Mouse (Mus musculus) retina, adult 2 months (tissue): ENCODE measurements around the gene Pde1b.

Source experiments
- DNase-seq: peaks from one replicate; pipeline ENCODE4 v3.0.0-alpha.2; 2012; ENCODE audit warnings: low read depth, low spot score

Pde1b gene

DNA sequence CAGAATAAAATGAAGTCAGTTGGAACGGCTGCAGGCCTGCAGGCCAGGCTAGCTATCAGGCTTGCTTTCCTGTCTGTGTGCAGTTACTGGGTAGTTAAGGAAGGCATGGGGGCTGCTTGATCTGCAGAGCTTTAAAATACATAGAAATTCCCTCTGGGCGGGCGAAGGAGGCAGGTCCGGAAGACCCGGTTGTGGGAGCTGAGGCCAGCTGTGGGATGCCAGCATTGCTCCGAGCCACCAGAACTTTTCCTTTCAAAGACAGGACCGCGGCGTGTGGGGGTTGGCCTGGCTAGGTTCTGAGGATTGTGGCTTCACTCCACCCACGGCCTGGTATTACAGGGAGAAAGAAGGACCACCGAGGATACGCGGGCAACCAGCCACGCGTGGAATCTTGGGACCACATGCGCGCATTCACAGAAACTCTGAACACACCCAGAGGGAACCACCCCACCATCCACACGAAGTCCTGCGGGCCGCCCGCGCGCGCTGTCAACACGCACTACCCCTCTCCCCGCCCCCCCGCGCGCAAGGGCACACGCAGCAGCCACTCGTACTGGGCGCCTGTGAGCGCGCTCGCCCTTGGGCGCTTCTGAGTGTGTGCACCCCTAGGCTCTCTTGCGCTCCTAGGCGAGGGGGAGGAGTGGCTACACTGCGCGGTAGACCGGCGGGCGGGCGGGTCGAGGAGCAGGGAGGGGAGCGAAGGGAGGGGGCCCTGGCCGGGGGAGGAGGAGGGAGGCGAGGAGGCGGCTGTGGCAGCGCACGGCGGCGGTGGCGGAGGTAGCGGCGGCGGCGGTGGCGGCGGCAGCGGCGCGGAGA lies at the start of gene Pde1b:
Pde1b (plus strand) TSS at position 600 of the 816 bp plus-strand sequence.
- DNase-seq: no peak

DNA sequence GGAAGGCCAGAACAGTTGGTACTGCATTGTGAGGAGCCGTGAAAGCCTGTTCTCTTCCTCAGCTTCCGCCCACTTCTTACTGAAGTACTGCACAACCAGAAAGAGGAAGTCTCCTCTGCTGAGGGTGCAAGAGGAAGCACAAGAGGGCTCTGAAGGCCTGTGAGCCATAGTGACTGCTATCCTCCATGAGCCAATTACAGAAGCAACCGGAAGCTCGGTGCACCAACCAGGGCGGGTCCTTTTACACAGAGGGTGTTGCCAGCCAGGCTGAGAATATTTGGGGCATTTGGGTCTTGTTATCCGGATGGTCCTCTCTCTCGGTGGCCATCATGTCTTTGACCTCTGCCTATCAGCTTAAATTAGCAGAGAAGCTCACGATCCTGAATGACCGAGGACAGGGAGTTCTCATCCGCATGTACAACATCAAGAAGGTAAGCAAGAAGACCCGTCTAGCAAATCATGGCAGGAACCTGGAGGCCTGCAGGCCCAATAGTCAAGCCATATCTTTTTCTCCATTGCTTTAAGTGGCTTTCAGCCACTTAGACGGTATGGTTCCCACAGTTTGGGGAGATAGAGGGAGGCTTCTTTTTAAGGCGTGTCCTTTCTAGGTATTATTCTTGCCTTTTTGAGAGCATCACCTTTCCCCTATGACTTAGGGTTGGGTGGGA lies 49.1 kb upstream of the Pde1b start, which contains the start of gene Nckap1l:
Nckap1l (plus strand) TSS at position 244 of the 668 bp plus-strand sequence.
- no peak for DNase-seq

DNA sequence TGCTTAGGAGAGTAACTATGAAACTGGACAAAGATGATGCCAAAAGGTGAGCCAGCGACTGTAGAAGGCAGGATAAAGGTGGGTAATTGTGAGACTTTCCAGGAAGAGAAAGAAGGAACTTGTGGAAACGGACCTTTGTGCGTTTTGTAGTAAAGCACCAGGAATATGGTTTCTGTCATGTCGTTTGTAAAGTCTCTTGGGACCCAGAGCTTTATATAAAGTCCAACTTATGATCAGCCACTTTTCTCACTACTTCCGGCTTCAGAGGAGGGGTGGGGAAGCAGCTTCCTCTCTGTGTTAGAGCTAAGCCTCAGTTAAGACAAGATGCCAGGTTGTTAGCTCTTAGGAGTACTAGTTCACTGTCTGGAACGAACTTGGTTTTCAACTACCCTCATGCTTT lies 48.4 kb upstream of the Pde1b start:
- no peak for DNase-seq

- no peak for DNase-seq
Observed at GRCm38 (mm10) chr15:103462539-103463261, 40.1 kb upstream of the Pde1b start.

- no peak for DNase-seq
Observed at GRCm38 (mm10) chr15:103471488-103472194, 31.2 kb upstream of the Pde1b start.

DNA sequence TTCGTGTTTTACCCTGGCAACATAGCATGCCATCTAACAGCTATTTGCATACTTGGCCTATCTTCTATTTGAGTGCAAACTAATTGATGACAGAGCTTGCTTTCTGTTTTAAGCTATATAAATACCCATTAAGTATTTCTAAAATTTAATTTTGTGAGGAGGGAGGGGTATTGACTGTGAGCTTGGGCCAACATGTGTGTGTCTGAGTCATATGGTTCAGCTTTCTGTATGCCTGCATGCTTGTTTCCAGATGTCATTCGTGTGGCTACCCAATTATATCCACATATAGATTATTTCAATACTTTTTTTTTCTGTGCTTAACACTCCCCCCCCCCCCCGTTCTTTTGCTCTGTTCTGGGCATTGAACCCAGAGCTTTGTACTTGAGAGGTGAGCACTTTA lies 30.6 kb upstream of the Pde1b start:
- no peak for DNase-seq

GRCm38 (mm10) chr15:103473182-103473581 lies 29.7 kb upstream of the Pde1b start:
- DNase-seq: no peak

GRCm38 (mm10) chr15:103473769-103474168 lies 29.1 kb upstream of the Pde1b start:
- no peak for DNase-seq

DNA sequence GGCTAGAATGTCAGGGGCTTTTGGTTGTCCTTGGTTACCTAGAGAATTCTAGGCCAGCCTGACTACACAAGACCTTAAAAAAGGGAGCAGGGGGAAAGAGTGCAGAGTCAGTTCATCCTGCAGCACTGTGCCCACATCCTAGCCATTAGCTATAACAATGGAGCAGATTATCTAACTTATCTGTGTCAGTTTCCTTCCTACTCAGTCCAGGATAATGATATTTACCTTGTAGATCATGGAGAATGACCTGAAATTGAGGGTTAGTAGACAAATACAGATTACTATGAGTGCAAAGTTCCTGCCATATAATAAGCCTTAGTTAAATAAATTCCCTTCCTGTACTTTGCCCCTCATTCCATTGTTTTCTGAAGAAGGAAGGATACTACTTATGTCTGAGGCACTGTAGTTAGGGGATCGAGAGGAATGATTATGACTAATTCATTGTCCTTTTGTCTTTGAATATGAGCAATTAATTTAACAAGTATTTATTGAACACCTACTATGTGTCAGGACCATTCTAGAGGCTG lies 23.7 kb upstream of the Pde1b start:
- DNase-seq: no peak

DNA sequence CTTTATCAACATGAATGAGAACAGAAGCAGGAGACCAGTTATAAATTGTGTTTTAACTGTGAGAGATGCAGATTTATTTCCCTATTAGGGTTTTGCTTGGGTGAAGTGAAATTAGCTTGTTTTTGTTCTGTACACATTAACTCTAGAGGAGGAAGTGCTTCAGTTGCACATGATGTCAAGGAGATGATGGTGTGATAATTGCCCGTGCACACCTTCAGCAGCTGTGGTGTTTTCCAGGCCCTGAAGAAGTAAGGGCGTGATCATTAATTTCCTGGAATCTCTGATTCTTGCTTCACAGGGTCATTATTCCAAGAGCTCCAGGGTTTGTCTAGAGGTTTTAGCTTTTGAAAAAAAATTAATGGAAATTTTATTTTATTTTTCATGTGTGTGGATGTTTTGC lies 22.7 kb upstream of the Pde1b start:
- DNase-seq: no peak

DNA sequence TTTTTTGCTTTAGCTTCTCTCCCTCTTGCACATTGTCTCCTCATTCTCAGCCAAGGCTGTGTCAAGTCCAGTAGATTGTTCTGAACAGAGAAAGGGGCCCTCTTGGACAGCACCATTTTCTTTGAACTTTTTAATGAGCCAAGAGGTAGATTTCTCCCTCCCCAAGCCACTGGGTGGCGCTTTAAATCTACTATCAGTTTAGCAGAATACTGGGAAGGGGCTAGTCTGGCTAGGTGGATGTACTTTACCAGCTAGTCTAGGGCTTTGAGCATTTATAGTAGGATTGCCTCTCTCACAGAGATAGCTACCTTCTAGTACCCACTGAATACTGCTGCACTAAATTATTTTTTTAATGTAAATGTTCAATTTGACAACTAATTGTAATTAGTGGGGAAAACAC lies 20.3 kb upstream of the Pde1b start:
- DNase-seq: no peak

DNA sequence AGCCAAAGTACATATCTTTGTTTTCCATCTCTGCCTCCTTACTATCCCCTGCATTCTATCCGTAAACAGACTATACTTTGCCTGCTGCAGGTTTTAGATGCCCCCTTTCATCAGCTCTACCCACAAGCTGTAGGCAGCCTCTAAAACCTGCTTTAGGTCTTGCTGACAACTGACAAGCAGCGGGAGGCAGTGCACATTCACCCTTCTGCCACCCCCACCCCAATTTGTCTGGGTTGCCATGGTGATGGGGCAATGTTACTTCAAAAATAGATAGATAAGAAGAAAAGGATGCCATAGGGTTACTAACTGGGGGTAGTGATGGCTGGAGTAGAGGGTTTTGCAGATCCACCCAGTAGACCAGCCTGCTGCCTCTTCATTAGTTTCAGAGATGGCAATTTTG lies 18.3 kb upstream of the Pde1b start:
- DNase-seq: no peak

DNA sequence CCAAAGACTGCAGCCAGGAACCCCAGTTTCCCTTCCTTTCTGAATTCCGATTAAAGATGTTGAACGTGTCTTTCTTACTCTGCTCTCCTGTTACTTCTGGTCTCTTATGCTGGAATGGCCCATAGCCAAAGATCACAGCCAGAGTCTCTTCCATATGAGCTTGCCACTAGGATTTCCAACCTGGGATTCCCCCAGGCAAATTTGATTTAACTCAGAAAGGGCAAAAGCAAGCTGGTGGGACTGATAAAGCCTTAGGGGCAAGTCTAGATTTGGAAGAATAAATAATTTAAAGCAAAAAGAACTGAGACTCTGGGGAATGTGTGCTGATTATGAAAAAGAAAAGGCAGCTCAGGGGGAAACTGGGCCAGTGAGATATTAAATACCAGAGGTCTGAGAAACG lies 17.7 kb upstream of the Pde1b start:
- no peak for DNase-seq

DNA sequence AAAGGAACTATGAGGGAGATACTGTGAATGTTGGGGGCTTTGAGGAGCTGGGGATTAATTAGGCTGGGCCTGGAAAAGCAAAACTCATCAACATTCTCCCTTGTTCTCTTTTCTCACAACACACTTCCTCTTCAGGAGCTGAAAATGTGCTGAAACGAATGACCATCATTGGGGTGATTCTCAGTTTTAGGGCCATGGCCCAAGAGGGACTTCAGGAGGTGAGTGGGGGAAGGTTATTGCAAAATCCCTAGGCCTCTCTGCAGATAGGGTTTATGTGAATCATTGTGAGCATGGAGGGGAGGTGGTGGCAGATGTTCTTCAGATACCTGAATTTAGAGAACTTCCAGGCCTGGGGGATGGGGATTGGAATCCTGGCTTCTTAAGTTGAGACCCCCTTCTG lies 16.2 kb upstream of the Pde1b start:
- no peak for DNase-seq

DNA sequence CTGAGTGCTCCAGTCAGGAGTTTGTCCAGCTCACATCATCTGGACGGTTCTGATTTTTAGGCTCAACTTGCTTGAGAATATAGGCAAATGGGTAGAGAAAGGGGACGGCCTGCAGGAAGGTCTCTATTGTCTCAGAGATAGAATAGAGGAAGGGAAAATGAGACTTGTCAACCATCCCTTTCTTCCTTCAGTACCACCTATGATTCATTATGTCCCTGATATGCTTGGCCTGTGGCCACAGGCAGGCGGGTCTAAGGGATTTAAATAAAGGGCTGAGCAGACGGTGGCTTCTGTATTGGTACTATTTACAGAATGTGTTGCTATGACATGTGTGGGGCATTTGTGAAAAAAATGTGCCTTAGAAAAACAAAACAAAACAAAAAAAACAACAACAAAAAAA lies 14.5 kb upstream of the Pde1b start:
- no peak for DNase-seq

DNA sequence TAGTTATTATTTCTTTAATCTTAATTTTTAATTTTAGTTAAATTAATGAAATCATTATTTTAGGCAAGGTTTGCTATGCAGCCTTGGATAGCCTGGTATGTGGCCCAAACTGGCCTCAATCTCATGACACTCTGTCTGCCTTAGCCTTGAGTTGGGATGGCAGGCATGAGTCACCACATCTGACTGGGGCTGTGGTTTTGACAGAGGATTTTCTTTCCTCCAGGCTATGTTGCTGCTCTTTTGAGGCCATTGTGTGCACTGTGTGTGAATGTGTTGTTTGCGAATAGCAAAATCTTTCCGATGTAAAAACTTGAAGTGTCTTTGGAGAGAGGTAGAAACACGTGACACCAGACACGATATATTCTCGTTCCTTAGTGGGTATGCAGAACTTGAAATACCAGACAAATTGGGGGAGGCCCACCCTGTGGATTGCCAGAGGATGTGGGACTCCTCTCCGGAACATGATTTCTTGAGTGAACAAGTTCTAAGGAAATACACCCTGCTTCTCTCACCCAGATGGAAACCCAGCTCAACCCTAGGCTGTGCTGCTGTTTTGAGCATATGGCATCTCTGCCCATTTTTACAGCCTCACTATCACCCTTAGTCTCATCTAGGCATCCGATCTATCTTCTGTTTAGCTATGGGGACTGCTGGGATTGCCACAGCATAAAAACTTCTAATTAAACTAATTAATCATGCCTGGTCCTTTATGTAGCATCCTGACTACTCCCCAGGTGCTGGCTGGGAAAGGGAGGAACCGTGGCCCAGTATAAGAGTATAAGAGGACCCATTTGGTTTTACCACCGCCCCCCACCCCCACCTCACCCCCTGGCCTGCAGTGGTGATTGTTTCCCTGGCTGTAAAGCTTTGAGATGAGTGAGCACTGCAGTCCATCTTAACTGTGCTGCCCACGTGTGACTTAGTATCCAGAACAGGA lies 6.4 kb upstream of the Pde1b start:
- DNase-seq: no peak

DNA sequence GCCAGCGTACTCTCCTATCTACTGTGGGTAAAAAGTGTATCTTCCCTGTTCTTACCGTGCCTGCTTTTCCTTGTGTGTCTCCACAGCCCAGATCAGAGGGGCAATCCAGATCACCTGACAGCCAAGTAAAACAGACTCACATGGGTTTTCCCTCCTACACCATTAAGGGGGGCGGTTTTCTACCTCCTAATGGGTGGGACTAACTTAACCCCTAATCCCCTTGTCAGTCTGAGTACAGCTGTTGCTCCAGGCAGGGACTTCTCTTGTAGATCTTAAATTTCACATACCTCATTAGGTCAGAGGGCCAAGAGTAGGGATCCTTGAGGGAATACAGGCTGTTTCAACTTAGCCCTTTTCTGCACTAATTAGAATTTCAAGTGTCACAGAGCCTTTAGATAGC lies 4.7 kb upstream of the Pde1b start:
- DNase-seq: no peak

DNA sequence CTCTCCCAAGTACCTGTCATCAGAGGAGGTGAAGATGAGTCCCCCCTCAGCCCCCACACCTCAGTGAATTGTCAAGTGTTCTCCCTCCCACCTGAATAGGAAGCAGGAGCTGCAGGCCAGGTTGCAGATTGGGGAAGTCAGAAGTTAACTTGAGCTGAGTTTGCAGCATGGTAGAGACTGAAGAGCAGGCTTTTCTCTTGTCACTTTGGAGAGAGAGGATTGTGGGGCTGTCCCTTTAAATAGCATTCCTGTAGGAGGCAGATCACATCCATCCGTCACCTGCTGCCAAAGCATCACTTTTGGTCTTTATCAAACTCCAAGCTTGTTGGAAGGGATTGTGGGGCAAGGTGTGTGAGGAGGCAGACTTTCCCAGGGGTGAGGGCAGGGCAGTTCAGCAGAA lies 2.1 kb upstream of the Pde1b start:
- DNase-seq: no peak

DNA sequence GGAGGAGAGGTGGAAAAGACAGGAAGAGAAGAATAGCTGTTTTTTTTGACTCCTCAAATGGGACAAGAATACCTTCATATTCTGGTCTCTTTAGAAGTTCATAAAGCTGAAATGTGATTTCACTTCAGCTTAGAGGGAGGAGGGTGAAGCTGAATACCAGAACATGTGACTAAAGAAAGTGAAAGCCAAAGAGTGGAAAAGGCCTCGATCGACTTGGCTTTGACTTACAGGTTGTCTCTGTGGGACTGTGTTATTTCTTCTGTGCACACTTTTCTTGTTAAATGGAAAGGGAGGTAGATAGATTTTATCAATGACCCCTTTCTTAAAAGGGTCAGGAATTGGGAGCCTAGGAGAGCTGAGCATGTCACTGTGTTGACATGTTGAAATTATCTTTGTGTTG lies 1.6 kb upstream of the Pde1b start:
- no peak for DNase-seq

GRCm38 (mm10) chr15:103503251-103503600 lies 392 bp downstream of the Pde1b start:
- DNase-seq: no peak

DNA sequence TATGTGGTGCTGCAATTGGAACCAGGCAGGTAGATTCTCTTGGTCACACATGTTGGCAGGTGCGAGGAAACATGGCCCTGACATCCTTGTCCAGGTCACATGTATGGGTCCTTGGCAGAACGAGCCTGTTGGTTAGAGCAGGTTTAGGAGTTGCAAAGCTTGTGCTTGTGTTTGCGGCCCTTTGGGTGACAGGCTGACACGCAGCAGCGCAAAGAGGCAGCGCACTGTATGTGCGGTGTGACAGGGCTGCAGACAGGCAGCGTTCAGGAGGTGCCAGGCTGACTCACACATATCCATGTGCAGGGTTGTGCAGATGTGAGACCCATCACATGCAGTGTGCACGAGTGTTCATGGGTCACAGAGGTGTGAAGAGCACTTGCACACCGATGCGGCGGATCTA lies 826 bp downstream of the Pde1b start:
- DNase-seq: no peak
